ENCODE assay signal across 9 mouse cellular contexts in the genomic region with DNA sequence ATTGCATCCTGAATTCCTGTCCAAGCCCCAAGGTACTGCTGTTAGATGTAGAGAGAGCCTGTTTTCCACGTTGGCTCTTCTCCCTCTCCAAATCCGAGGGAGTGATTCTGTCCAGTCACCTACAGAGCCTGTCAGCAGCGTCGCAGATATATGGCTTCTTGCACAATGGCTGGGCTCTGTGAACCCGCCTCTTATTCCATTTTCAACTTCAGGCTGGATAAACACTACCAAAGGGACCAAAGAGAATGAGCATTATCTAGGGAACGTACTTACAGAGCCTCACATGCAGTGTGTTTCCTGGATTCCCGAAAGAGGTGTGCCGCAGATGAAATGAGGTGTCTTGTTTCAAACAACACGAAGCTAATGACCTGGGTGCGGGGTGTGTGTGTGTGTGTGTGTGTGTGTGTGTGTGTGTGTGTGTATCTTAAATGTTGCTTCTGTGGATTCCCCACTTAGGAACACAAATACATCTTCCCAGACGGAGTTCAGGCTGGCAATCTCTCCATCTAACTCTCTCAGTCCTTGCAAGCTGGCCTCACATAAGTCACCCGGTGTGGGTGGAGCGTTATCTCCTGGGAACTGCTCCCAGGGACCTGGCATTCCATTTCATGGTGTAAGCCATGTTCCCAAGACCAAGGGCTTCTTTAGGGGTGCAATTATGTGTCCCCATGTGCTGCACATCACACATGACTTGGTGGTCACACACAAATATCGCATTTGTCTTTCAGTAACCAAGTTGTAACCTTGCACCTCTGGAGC. TPM values are rescaled to one million over a fixed set of nuclear protein-coding genes. Genes with fewer than 3 reads are reported as not detected.
DNase-seq lines count a peak whose midpoint lies in the region; ATAC-seq and TF ChIP-seq lines count a peak whose summit lies in the region.
"Had no signal": no experiment of that assay in that cellular context is flagged by ENCODE, and none has a peak within 500 bp of the region (broad histone marks: within the 10 kb centered on the region; RNA-seq: fewer than 3 reads in every experiment).

No protein-coding gene starts in this region.

- peaks cover 17% of the 10 kb centered on the region for H3K4me1 ChIP-seq in heart, embryonic 12.5 days (replicated peaks)
- peaks cover 51% of the 10 kb centered on the region for H3K4me1 ChIP-seq in megakaryocyte, embryonic 14.5 days
- 0 out of 2 replicates have a peak, but pooled peaks cover 2% of the 10 kb centered on the region for H3K4me1 ChIP-seq in intestine, embryonic 14.5 days (replicated peaks; ENCODE audit: control insufficient read depth, insufficient read depth, low read length)
- H3K4me1 ChIP-seq in stomach, postnatal 0 days (replicated peaks; ENCODE audit: control insufficient read depth, insufficient read depth) = 0 out of 2 replicates have a peak, but pooled peaks cover 4% of the 10 kb centered on the region
- H3K4me1 ChIP-seq in neural tube, embryonic 15.5 days = peaks cover 6% of the 10 kb centered on the region

- no peak for DNase-seq in heart, postnatal 10 days
- no peak for DNase-seq in intestine, embryonic 14.5 days (ENCODE audit: low spot score)
- DNase-seq in stomach, postnatal 0 days (ENCODE audit: low spot score) = peak; percentile 33
- no peak for DNase-seq in left cerebral cortex, adult 9 months (ENCODE audit: low spot score in 2 of 2)
- DNase-seq: midbrain, embryonic 14.5 days had no signal

- peak overlapping the region; percentile 41 for H3K4me2 ChIP-seq in heart, embryonic 12.5 days
- no peak overlapping the region; the same call in none of the 2 replicates for H3K4me2 ChIP-seq in intestine, embryonic 14.5 days (ENCODE audit: low read length)
- peak overlapping the region; percentile 19 for H3K4me2 ChIP-seq in stomach, postnatal 0 days (replicated peaks; ENCODE audit: low read depth)
- H3K4me2 ChIP-seq in neural tube, embryonic 15.5 days = no peak overlapping the region

- no peak; the same call in 1 of the 2 replicates for ATAC-seq in heart, embryonic 12.5 days (ENCODE audit: insufficient number of reproducible peaks, low FRiP score)
- ATAC-seq in megakaryocyte, adult 5-6 weeks (ENCODE audit: poor library complexity, severe bottlenecking) = no peak
- 0 out of 2 replicates have a peak, but pooled peaks have one; percentile 47 for ATAC-seq in intestine, embryonic 14.5 days (replicated peaks; ENCODE audit: low FRiP score, low TSS enrichment, low read depth)
- peak; percentile 69 for ATAC-seq in stomach, postnatal 0 days (ENCODE audit: low FRiP score, low TSS enrichment)
- ATAC-seq in neural tube, embryonic 15.5 days (ENCODE audit: low FRiP score) = no peak

- 29% methylated on average over 14 of the region's 14 CpGs for WGBS in heart, embryonic 12.5 days
- 26% methylated on average over 14 of the region's 14 CpGs for WGBS in intestine, embryonic 14.5 days
- 22% methylated on average over 14 of the region's 14 CpGs for WGBS in stomach, postnatal 0 days
- 42% methylated on average over 14 of the region's 14 CpGs for WGBS in neural tube, embryonic 15.5 days

- H3K4me3 ChIP-seq in heart, embryonic 12.5 days = peak overlapping the region; percentile 4; the same call in 1 of the 2 replicates
- H3K4me3 ChIP-seq in megakaryocyte, embryonic 14.5 days (replicated peaks) = peak overlapping the region; percentile 18
- H3K4me3 ChIP-seq in intestine, embryonic 14.5 days (ENCODE audit: low read depth, low read length) = no peak overlapping the region
- H3K4me3 ChIP-seq in stomach, postnatal 0 days (ENCODE audit: low read depth, low read length) = no peak overlapping the region
- H3K4me3 ChIP-seq in neural tube, embryonic 15.5 days (replicated peaks) = no peak overlapping the region

- H3K9me3 ChIP-seq in heart, embryonic 12.5 days (replicated peaks) = peaks cover 3% of the 10 kb centered on the region; the same call in 1 of the 2 replicates
- H3K9me3 ChIP-seq in megakaryocyte, embryonic 14.5 days = peaks cover 11% of the 10 kb centered on the region
- no peaks in the 10 kb centered on the region for H3K9me3 ChIP-seq in intestine, embryonic 14.5 days (ENCODE audit: control insufficient read depth, low read length)
- no peaks in the 10 kb centered on the region for H3K9me3 ChIP-seq in stomach, postnatal 0 days (ENCODE audit: control insufficient read depth, low read length)
- no peaks in the 10 kb centered on the region for H3K9me3 ChIP-seq in neural tube, embryonic 15.5 days (replicated peaks)

- H3K36me3 ChIP-seq in heart, embryonic 12.5 days = no peaks in the 10 kb centered on the region
- peaks cover 17% of the 10 kb centered on the region for H3K36me3 ChIP-seq in megakaryocyte, embryonic 14.5 days (replicated peaks; ENCODE audit: low read length)
- H3K36me3 ChIP-seq in intestine, embryonic 14.5 days (ENCODE audit: control insufficient read depth, insufficient read depth, low read length) = no peaks in the 10 kb centered on the region
- H3K36me3 ChIP-seq in stomach, postnatal 0 days (ENCODE audit: control insufficient read depth, insufficient read depth, low read length) = no peaks in the 10 kb centered on the region
- H3K36me3 ChIP-seq in neural tube, embryonic 15.5 days = no peaks in the 10 kb centered on the region

- H3K27ac ChIP-seq in heart, embryonic 12.5 days (ENCODE audit: poor library complexity, severe bottlenecking) = no peak overlapping the region
- no peak overlapping the region for H3K27ac ChIP-seq in intestine, embryonic 14.5 days (ENCODE audit: low read depth)
- peak overlapping the region; percentile 74 for H3K27ac ChIP-seq in stomach, postnatal 0 days (replicated peaks)
- H3K27ac ChIP-seq in neural tube, embryonic 15.5 days (replicated peaks) = no peak overlapping the region

- TF ChIP-seq EP300 in stomach, postnatal 0 days (optimal IDR thresholded peaks at IDR 0.05) = no peak

- no peak overlapping the region for H3K9ac ChIP-seq in heart, embryonic 12.5 days
- no peak overlapping the region for H3K9ac ChIP-seq in intestine, embryonic 14.5 days (ENCODE audit: low read length)
- no peak overlapping the region for H3K9ac ChIP-seq in stomach, postnatal 0 days (ENCODE audit: low read length)
- H3K9ac ChIP-seq in neural tube, embryonic 15.5 days (replicated peaks) = no peak overlapping the region

- no peak for TF ChIP-seq CTCF in stomach, postnatal 0 days (IDR thresholded peaks at IDR 0.05; ENCODE audit: low read depth)

- intact Hi-C loops in heart, postnatal 10 days (cut with DNase I) = no loop called here

- H3K27me3 ChIP-seq in heart, embryonic 12.5 days (replicated peaks) = no peaks in the 10 kb centered on the region
- no peaks in the 10 kb centered on the region for H3K27me3 ChIP-seq in megakaryocyte, embryonic 14.5 days (replicated peaks)
- H3K27me3 ChIP-seq in intestine, embryonic 14.5 days (replicated peaks; ENCODE audit: control insufficient read depth, insufficient read depth, low read length) = no peaks in the 10 kb centered on the region
- no peaks in the 10 kb centered on the region for H3K27me3 ChIP-seq in stomach, postnatal 0 days (ENCODE audit: control insufficient read depth, insufficient read depth, low read length)
- no peaks in the 10 kb centered on the region for H3K27me3 ChIP-seq in neural tube, embryonic 15.5 days (replicated peaks)

RNA-seq across cellular contexts. Expression of a gene that starts 17.0 kb away (rescaled TPM):
- polyA plus RNA-seq in heart, embryonic 12.5 days (2016; fragmentation: Nextera tagmentation; extraction: Ambion mirVana) = 1,616 and 1,670 TPM in 2 replicates
- total RNA-seq in heart, postnatal 10 days (2021) = 100 to 1,000 TPM; 868 to 930 TPM
- 752 and 2,061 TPM in 2 replicates for polyA plus RNA-seq in megakaryocyte, embryonic 14.5 days (2012; ENCODE audit: insufficient read depth, low replicate concordance)
- 3,482 and 3,921 TPM in 2 replicates for total RNA-seq in megakaryocyte, adult 5-6 weeks (2015)
- total RNA-seq in megakaryocyte, adult 5-6 weeks (2017) = 2,689 and 3,338 TPM in 2 replicates
- polyA plus RNA-seq in intestine, embryonic 14.5 days (2014; fragmentation: Nextera tagmentation; extraction: Ambion mirVana) = 2,025 and 2,200 TPM in 2 replicates
- polyA plus RNA-seq in stomach, postnatal 0 days (2015; fragmentation: Nextera tagmentation; extraction: Ambion mirVana) = 1,633 and 1,693 TPM in 2 replicates
- 2,562 and 2,745 TPM in 2 replicates for polyA plus RNA-seq in neural tube, embryonic 15.5 days (2015; fragmentation: Nextera tagmentation; extraction: Ambion mirVana)

RNA-seq across cellular contexts. Expression of a gene that starts 20.2 kb away (rescaled TPM):
- 30.7 and 32.3 TPM in 2 replicates for polyA plus RNA-seq in heart, embryonic 12.5 days (2016; fragmentation: Nextera tagmentation; extraction: Ambion mirVana)
- total RNA-seq in heart, postnatal 10 days (2021) = 10 to 100 TPM; 15.1 to 15.8 TPM
- polyA plus RNA-seq in megakaryocyte, embryonic 14.5 days (2012; ENCODE audit: insufficient read depth, low replicate concordance) = 8.2 and 18.2 TPM in 2 replicates
- total RNA-seq in megakaryocyte, adult 5-6 weeks (2015) = 18.1 and 21.1 TPM in 2 replicates
- 24.8 and 34.9 TPM in 2 replicates for total RNA-seq in megakaryocyte, adult 5-6 weeks (2017)
- polyA plus RNA-seq in intestine, embryonic 14.5 days (2014; fragmentation: Nextera tagmentation; extraction: Ambion mirVana) = 31.4 and 35.5 TPM in 2 replicates
- polyA plus RNA-seq in stomach, postnatal 0 days (2015; fragmentation: Nextera tagmentation; extraction: Ambion mirVana) = 18.8 and 20.0 TPM in 2 replicates
- 28.0 and 30.8 TPM in 2 replicates for polyA plus RNA-seq in neural tube, embryonic 15.5 days (2015; fragmentation: Nextera tagmentation; extraction: Ambion mirVana)

Comparison
In these comparisons a context has a peak if more than half of its experiments do, and no peak if none do; other contexts are left out.
1. ATAC-seq: peak in intestine, embryonic 14.5 days (single experiment) and stomach, postnatal 0 days (single experiment); none in heart, embryonic 12.5 days (single experiment), megakaryocyte, adult 5-6 weeks (single experiment) and neural tube, embryonic 15.5 days (single experiment).
2. H3K4me2 ChIP-seq: peak in heart, embryonic 12.5 days (single experiment) and stomach, postnatal 0 days (single experiment); none in intestine, embryonic 14.5 days (single experiment) and neural tube, embryonic 15.5 days (single experiment).
3. H3K4me3 ChIP-seq: peak in heart, embryonic 12.5 days (single experiment) and megakaryocyte, embryonic 14.5 days (single experiment); none in intestine, embryonic 14.5 days (single experiment), stomach, postnatal 0 days (single experiment) and neural tube, embryonic 15.5 days (single experiment).